Mouse (Mus musculus) urinary bladder, postnatal 4 days (tissue): ENCODE results near the gene Nectin2.
"Not testable (repeated sequence)": the region's sequence is repeated elsewhere in the genome, so short reads cannot be mapped to it uniquely, and the experiment has no call there.

ENCODE experiments used
- DNase-seq, 2 experiments: peaks; one replicate each; pipeline ENCODE4 v3.0.0; 2021 to 2022; ENCODE audit warnings: low spot score in 2 of 2

Gene Nectin2

DNA sequence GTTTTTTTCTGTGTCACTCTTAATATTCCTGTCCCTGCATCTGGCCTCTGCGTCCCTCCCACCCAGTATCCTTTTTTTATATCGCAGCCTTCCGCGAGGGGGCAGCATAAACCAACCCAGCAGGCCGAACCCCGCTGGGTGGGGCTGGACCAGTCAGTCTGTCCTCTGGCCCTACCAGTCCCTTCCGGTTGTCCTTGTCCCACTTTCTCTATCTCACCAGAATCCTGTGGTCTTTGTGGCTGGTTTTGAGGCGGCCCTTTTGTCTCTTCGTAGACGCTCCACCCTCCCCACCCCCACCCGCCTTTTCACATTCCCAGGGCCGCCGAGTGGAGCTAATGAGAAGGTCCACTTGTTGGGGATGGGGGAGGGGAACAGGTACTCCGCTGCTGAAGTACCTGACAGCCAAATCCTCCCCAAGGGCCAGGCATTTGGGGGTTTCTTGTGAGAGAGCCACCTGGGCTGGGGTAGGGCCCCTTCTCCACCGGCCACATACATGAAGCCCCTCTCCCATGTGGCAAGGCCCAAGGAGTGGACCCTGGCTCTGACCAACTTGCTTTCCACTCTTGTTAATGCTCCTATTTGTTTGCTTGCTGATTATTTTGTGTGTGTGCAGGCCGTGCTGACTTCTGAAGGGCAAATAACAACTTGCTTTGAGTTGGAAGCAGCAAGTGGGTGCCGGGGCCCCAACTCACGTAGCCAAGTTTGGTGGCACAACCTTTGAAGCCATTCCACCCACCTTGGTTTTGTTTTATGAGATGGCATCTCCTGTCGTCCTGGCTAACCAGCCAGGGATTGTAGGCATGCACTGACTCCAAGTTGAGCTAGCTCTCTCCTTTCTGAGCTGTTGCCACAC is at the start of gene Nectin2:
Gene Nectin2, minus strand, starts transcription at position 267 of the 853 bp plus-strand sequence.
- peak; percentile 88 to 93 for DNase-seq

DNA sequence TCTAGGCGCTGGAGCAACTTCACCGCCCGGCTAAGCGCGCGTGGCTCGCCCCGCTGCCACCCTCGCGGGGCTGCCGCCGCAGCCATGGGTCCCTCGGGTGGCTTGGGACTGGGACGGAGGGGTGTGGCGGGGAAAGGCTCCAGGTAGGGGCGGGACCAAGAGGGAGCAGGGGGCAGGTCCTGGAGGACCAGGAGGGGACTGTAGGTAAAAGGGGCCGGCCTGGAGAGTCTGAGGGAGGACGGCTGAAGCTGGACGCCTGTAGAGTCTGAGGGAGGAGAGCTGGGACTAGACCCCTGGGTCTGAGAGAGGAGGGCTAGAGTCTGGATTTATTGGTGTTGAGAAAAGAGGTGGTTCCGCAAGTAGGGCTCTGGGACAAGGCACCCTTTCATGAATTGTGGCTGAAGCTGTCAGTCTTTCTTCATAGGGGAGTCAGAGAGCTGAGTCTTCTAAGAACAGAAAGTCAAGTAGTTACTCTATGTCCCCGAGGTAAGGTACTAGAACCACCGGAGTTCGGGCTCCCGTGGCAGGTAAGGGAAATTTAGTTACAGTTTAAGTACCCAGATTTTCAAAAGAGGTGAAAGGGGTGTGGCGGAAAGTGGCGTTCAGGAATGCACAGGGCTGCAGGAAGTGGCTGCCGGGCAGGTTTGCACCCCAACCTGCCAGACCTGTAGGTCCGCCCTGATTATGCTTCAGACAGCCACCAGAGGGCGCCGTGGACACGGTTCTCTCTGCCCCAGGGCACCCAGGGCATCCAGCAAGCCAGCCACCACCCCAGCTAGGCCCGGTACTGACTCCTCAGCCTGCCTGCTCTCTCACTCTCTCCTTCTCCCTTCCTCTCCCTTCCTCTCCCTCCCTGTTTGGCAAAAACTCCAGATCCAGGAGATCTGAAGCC is 46.7 kb upstream of the Nectin2 start, which contains the start of gene Cblc:
Gene Cblc, minus strand, starts transcription at position 113 of the 892 bp plus-strand sequence.
- peak; percentile 82 to 85 for DNase-seq

DNA sequence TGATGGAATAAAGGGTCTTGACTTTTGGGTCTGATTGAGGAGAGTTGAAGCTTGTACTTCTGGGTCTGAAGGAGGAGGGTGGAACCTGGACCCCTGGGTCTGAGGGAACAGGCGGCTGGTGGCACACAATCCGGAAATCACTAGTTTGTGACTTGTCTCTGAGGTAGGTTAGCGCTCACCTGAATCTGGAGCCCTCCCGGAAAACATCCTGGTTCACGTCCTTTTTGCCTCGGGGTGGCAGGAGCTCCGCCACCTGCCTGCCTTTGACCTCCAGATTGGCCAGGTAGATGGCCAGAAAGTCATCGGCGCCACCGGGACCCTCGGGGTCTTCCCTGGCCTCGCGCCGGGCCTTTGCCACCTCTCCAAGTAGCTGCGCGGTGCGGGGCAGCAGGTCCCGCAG is 46.0 kb upstream of the Nectin2 start:
- no peak for DNase-seq

DNA sequence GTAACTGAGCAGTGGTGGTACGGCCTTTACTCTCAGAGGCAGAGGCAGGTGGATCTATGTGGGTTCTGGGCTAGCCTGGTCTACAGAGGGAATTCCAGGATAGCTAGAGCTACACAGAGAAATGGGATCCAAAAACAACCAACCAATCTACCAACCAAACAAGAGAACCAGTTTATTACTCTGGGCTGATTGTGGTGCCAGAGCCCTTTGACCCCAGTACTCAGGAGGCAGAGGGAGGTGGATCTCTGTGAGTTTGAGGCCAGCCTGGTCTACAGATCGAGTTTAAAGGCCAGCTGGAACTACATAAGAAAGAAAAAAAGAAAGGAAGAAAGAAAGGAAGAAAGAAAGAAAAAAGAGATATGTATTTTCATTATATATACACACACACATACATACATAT is 45.0 kb upstream of the Nectin2 start:
- no peak for DNase-seq

DNA sequence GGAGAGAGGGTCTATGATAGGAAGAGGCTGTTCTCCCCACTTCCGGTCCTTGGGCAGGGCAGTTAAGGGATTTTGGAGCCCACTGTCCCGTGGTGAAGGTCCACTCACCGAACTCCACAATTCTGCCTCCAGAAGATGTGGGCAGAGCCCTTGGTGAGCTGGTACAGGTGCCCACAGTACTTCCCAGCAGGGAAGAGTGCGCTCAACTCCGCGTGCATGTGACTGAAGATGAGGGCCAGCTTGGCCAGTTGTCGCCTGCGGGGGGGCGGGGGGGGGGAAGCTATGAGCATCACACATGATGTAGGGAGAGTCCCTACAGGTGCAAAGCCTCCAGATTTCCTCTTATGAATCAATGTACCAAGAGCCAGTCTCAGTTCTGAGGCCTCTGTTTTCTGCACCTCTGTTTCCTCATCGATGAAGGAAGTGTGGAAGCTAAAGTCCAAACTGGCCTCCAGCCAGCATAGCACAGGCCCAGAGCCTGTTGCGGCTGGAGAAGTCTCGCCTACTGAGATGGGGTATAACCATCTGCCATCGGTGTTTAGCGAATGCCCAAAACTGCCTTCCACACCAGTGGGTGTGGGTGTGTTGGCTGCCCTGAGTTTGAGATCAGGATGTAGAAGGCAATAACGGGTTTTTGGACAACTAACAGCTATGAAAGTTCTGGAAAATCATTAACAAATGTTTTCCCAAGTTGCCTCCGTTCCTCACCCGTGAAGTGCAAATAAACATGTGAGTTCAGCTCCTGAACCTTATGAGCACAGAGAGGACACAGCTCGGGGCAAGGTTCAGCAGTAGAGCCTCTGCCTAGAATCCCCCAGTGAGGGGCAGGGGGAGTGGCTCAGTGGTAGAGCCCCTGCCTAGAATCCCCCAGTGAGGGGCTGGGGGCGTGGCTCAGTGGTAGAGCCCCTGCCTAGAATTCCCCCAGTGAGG is 42.7 kb upstream of the Nectin2 start:
- DNase-seq, result no peak

DNA sequence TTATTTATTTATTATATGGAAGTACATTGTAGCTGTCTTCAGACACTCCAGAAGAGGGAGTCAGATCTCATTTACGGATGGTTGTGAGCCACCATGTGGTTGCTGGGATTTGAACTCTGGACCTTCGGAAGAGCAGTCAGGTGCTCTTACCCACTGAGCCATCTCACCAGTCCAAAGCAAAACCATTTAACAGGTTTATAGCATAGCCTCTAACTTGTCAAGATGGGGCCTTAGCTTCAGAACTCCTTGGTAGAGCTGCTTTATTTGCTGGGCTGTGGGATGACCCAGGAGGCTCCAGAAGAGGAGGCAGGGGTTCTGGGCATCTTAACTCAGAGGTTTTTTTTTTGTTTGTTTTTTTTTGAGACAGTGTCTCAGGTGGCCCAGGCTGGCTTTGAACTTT is 41.2 kb upstream of the Nectin2 start:
- not testable (repeated sequence) for DNase-seq

DNA sequence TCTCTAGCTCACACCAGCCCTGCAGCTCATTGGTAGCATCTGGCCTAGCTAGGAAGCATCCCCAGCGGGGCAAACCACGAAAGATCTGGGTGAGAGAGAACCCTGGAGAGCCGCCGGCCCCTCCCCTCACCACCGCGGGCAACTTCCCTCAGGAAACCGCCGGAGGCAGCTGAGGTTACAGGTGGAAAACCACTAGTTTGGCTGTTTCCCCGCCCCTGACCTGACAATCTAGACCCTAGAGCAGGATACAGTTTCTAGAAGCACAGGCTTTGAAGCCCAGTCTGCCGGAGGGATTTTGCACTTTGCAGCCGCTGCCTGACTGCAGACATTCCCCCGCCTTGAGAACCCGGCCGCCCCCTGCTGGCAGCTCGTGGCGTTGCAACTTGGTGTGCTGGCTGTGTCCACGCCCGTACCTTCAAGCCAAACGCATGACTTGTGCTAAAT is 39.6 kb upstream of the Nectin2 start:
- DNase-seq, result peak; percentile 81 to 95

DNA sequence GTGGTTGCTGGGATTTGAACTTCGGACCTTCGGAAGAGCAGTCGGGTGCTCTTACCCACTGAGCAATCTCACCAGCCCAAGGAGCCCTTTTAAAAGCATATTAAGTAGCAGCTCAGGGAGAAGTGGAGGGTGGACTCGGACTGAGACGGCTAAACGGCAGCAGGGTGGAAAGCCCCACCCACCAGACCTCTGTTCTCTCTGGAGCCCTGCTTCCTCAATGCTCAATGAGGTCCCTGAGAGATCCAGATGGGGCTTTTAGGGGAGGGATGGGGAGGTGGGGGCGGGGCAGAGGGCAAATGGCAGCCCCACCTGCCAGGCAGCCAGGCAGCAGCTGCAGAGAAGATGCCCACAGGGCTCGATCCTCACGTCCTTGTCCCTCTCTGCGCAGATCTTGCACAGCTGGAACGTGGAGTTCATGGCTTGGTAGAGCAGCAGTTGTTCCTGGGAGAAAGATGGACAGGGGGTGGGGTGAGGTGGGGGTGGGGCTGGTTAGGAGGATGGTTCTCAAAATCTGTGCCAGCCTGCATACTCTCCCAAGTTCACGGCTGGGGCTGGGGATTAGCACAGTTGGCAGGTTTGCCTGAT is 35.7 kb upstream of the Nectin2 start:
- no peak for DNase-seq

DNA sequence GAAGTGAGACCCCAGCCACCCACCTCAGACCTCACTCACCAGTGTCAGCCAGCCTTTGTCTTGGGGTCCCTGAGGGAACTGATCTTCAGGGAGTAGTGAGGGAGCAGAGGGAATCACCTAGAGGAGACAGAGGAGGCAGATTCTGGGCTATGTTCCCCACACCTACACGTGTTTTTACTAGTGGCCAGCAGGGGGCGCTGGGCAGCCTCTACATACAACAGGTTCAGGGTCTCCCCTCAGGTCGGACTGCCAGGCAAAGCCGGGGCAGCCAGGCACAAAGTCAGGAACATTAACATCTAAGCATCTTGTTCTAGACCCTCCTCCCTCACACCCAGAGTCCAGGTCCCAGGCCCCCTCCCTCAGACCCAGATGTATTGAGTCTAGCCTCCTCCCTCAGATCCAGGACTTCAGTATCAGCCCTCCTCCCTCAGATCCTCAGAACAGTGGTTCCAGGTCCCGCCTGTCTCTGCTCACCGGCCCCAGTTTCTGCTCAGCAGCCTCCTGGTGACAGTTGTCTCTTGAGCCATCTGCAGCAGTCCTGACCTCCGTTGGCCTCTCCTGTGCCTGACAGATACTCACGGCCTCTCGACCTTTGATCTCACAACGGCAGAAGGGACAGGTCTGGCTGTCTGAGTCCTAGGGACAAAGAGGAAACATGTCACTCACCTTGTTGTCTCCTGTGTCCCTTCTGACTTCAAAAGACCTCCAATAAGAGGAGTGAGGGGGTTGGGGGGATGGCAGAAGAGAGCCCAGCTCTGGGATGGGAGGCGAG is 34.7 kb upstream of the Nectin2 start:
- no peak for DNase-seq

DNA sequence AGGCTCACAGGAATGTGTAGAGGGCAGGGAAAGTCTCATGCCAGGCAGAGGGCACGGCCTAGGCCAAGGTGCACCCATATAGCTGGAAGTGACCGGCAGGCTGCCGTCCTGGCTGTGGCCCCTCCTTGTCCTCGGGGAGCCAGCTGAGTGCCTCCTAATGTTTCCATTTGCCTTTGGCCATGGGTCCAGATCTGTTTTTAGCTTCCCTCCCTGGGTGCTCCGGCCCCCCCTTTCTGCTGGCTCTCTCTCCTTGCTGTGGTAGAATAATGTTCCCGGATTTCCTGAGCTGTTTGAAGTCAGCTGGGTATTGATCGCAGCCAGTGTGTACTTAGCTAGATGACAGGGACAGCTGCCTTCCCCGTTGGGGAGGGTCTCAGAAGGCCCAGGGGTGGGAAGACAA is 33.3 kb upstream of the Nectin2 start:
- DNase-seq, result no peak

DNA sequence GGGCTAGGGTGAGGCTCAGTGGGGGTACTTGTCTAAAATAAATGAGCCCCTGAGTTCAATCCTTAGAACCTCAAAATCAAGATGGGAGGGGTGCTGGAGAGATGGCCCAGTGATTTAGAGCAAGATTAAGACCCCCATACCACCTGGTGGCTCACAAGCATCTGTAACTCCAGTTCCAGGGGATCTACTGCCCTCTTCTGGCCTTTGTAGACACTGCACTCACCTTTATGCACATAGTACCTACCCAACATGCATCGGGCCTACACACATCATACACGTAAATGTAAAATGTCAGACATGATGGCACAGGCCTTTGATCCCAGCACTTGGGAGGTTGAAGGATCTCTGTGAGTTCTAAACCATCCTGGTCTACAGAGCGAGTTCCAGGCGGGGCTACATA is 32.4 kb upstream of the Nectin2 start:
- DNase-seq, result no peak

DNA sequence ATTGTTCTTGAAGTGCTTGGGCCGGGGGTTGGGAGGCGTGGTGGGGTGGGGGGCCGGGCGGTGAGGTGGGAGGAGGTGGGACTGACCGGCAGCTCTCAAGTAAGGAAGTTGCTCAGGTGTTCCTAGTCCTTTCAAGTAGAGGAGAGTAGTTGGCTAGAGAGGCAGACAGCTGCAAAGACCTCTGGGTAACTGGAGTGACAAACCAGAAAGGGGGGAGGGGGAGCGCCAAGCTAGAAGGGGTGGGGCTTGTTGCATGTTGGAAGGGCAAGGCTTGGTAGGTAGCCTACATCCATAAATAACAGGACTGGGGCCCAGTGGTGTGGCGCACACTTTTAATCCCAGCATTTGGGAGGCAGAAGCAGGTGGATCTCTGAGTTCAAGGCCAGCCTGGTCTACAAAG is 31.5 kb upstream of the Nectin2 start:
- no peak for DNase-seq

DNA sequence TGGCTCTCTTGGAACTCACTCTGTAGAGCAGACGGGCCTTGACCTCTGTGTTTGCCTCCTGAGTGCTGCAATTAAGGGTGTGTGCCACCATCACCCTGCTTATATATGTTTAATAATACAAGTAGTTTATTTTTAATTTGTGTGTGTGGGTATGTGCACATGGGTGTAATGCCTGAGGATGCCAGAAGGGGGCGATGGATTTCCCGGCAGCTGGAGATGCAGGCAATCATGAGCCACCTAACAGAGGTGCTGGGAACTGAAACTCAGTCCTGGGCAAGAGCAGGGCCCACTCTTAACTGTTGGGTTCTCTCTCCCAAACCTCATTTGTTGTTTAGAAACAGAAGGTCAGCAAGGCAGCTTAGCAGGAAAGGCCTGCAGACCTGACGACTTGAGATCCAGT is 29.6 kb upstream of the Nectin2 start:
- no peak for DNase-seq

DNA sequence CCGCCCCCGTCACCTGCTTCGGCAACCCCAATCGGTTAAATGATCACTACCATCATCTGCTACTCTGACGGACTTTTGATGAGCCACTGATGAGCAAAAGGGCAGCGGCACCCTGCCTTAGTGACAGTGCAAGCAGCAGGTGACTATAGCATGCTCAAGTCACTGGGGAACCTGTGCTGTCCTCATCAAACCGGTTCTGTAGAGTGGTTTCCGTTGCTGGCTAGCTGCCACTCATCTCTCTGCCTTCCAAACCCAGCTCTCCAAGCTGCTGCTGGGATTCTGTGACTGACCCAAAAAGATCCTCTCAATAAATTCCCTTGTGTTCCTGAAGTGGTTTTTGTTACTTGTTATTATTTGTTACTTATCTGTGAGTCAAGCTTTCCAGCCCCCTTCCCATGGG is 28.4 kb upstream of the Nectin2 start:
- DNase-seq, result no peak

DNA sequence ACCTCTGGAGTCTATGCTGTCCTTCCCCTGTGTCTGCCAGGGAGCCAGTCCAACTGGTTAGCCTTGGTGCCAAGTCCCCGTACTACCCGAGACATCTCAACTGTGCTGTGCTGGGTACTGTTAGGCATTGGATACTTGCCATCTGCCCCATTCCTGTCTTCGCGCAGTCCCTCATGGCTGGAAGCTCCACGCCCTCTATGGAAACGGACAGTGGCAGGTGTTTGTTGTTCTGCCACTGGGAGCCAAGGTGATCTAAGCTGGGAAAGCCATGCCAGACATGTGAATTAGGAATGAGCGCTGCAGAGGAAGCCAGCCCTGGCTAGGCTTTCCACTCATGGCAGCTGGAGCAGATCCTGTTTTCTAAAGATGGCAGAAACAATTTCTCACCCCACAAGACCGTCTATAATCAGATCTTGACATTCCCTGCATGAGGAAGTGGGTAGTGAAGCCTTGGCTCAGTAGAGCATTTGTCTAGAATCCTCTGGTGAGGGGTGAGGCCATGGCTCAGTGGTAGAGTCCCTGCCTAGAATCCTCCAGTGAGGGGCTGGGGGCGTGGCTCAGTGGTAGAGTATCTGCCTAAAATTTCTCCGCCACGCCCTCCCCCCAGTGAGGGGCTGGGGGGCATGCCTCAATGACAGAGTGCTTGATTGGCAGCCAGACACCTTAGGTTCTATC is 26.9 kb upstream of the Nectin2 start:
- DNase-seq, result no peak

DNA sequence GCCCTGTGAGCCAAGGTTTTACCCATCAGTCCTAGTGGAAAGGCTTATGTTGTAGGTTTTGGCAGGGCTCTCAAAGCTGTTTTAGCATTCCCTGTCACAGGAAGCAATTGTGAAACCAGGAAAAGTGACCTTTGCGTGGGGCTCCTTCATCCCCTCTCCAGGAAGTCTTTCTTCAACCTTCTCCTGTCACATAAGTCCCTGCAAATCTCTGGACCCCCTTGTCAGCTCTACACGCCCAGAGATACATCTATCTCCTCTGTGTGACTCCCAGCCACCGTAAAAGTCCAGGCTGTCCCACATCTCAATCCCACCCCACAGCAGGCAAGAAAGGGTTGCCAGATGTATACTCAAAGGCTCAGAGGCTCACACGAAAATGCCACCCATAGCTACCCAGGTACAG is 21.4 kb upstream of the Nectin2 start:
- no peak for DNase-seq

DNA sequence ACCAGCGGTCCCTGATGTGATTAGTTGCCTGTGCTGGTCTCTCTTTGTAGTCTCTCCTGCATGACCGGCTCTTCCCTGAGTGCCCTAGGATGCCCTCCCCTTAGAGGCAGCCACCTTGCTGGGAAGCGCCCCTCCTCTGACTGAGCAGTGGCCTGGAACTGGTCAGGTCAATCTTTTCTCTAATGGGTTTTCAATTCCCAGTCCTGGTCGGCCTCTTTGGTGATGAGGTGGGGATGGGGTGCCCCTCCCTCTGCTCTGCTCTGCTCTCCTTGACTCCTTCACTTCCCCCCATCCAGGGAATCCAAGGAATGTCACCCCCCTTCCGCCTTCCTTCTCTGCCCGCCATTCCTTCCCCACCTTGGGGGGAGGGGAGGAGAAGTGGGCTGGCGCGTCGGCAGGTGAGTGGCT is 20.7 kb upstream of the Nectin2 start, which contains the start of gene Bcam:
Gene Bcam, minus strand, starts transcription at position 33 of the 408 bp plus-strand sequence.
- DNase-seq, result no peak

DNA sequence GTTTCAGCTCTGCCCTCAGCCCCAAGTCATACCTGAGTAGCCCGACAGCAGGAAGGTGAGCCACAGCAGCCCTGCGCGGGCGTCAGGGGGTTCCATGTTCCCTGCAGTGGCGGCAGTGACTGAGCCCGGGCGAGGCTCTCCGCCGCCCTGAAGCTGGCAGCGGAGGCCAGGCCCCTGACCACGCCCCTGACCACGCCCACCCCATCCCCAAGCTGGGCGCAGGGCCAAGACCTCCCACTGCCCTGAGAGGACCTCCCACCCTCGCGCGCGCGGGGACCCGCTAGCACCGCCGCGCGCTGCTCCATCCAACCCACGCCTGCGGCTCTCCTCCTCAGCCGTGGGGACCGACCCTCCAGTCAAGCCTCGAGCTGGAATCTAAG is 20.1 kb upstream of the Nectin2 start:
- peak; percentile 85 to 92 for DNase-seq
